Mouse (Mus musculus) lung, embryonic 14.5 days (tissue): ENCODE data around the gene Mgat3. TPM values are rescaled to one million over a fixed set of nuclear protein-coding genes. Genes with fewer than 3 reads are reported as not detected.

Experiments used
- ATAC-seq: fragments of 200-750 bp; cut with Nextera tagmentation; 2 replicates; pipeline ENCODE4 v1.8.0; 2017; ENCODE audit warnings: mild to moderate bottlenecking, moderate TSS enrichment, moderate library complexity; ENCODE audit not compliant: insufficient read depth
- DNase-seq: peaks from one replicate; pipeline ENCODE4 v3.0.0-alpha.2; 2015
- H3K27ac ChIP-seq: fragments of 300-500 bp; sonication (generic); 2 replicates; pipeline ENCODE4 v1.5.1; 2014; ENCODE audit warnings: low read depth, mild to moderate bottlenecking, moderate library complexity
- H3K27me3 ChIP-seq: fragments of 300-500 bp; sonication (generic); 2 replicates; pipeline ENCODE4 v1.6.1; 2014; ENCODE audit warnings: low read length, control low read depth; ENCODE audit not compliant: insufficient read depth
- H3K36me3 ChIP-seq: fragments of 300-500 bp; sonication (generic); 2 replicates; pipeline ENCODE4 v1.6.1; 2014; ENCODE audit warnings: control low read depth; ENCODE audit not compliant: insufficient read depth
- H3K4me1 ChIP-seq: fragments of 300-500 bp; sonication (generic); 2 replicates; pipeline ENCODE4 v1.6.1; 2014; ENCODE audit warnings: antibody characterized with exemption, control low read depth; ENCODE audit not compliant: insufficient read depth
- H3K4me2 ChIP-seq: fragments of 300-500 bp; sonication (generic); 2 replicates; pipeline ENCODE4 v1.6.1; 2014; ENCODE audit warnings: mild to moderate bottlenecking
- H3K4me3 ChIP-seq: fragments of 300-500 bp; sonication (generic); 2 replicates; pipeline ENCODE4 v1.5.1; 2014; ENCODE audit warnings: low read depth, low read length
- H3K9ac ChIP-seq: fragments of 300-500 bp; sonication (generic); 2 replicates; pipeline ENCODE4 v1.6.1; 2014
- H3K9me3 ChIP-seq: fragments of 300-500 bp; sonication (generic); 2 replicates; pipeline ENCODE4 v1.6.1; 2016; ENCODE audit warnings: low read depth, low read length, control low read depth
- CTCF ChIP-seq: IDR thresholded peaks from 2 replicates; pipeline ENCODE4 v1.5.1; 2016; ENCODE audit warnings: antibody characterized with exemption, low read depth
- WGBS: fragments of 180-500 bp; shearing (Covaris S2); extraction: QIAGEN DNeasy Blood & Tissue Kit; methylation state at CpG from one replicate; pipeline ENCODE4 v1.1.7; 2014; 5-methylcytosine and 5-hydroxymethylcytosine counted together
- polyA plus RNA-seq: library from polyadenylated mRNA; unstranded; fragments of >200 nt; fragmentation: Nextera tagmentation; extraction: Ambion mirVana; gene quantifications from 2 replicates; pipeline ENCODE4 v1.2.1, GENCODE M21; 2014

The Mgat3 gene
- polyA plus RNA-seq, 1 experiment from 2014 or later = 7.7 TPM

GRCm38 (mm10) chr15:80258240-80259170 lies 85.0 kb downstream of the Mgat3 start:
- H3K36me3 ChIP-seq = peaks cover 45% of the 10 kb centered on the region
- peaks cover 8% of the 10 kb centered on the region for H3K4me1 ChIP-seq
- no peaks in the 10 kb centered on the region for H3K27me3 ChIP-seq
- peak overlapping the region; percentile 91 for H3K4me3 ChIP-seq
- peak overlapping the region; percentile 94; the same call in 1 of the 2 replicates for H3K4me2 ChIP-seq
- peak overlapping the region; percentile 13; the same call in 1 of the 2 replicates for H3K9ac ChIP-seq
- H3K27ac ChIP-seq = peak overlapping the region; percentile 98
- ATAC-seq (no peak), DNase-seq (no peak)
- 48% methylated on average over 11 of the region's 11 CpGs for WGBS
- no peak for TF ChIP-seq CTCF
- H3K9me3 ChIP-seq = no peaks in the 10 kb centered on the region

DNA sequence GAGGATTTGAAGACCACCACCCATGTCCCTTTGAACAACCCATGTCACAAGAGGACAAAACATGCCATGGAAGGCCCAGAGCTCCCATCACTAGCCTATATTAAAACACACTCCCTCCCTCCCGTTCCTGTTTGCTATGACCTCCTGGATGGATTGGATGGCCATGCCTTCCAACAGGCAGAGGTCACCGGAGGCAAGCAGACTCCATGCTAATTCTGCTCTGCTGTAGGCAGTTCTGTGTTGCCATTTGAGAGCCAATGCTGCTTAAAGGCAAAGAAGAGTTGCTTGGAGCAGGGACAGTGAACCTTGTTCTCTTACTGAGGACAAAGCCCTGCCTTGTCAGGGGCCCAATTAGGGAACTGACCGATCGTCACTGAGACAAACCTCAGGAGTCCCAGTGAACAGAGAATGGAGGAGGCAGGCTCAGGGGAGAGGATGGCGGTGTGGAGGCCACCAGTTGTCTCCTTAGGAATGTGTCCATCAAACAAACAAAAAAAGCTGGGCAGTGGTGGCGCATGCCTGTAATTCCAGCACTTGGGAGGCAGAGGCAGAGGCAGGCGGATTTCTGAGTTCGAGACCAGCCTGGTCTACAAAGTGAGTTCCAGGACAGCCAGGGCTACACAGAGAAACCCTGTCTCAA lies 86.0 kb downstream of the Mgat3 start:
- WGBS = 77% methylated on average over 8 of the region's 8 CpGs
- H3K36me3 ChIP-seq = peaks cover 45% of the 10 kb centered on the region
- TF ChIP-seq CTCF = no peak
- no peak overlapping the region for H3K9ac ChIP-seq
- no peak for ATAC-seq
- H3K27ac ChIP-seq = 0 out of 2 replicates have a peak overlapping the region, but pooled peaks have one; percentile 98
- no peak overlapping the region for H3K4me3 ChIP-seq
- peaks cover 8% of the 10 kb centered on the region for H3K4me1 ChIP-seq
- no peaks in the 10 kb centered on the region for H3K9me3 ChIP-seq
- no peak for DNase-seq
- H3K4me2 ChIP-seq = no peak overlapping the region
- no peaks in the 10 kb centered on the region for H3K27me3 ChIP-seq

GRCm38 (mm10) chr15:80260677-80261076 lies 87.2 kb downstream of the Mgat3 start:
- Histone ChIP-seq H3K27ac (no peak overlapping the region), H3K9ac (no peak overlapping the region), H3K27me3 (no peaks in the 10 kb centered on the region), H3K9me3 (no peaks in the 10 kb centered on the region), H3K36me3 (peaks cover 45% of the 10 kb centered on the region), H3K4me3 (no peak overlapping the region), H3K4me1 (peaks cover 8% of the 10 kb centered on the region), H3K4me2 (no peak overlapping the region)
- peak; percentile 94 for DNase-seq
- TF ChIP-seq CTCF = peak; percentile 97
- 7% methylated on average over 3 of the region's 3 CpGs for WGBS
- ATAC-seq = no peak

DNA sequence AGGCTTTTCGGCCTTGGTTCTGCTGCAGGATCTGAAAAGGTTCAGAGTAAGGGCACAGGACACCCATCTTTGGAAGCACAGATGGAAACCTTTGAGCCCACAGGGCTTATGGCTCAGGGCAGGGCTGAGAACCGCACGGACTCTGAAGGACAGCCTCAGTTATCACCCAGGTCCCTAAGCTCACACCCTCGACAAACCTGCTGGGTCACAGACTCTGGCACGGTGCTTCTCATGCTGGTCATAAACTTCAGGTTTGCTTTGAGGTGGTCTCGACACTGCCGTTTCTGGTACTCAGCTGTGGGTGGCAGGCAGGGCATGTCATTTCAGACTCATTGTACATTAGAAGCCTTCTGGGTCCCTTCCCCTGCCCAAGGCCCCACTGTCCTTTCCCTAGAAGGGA lies 87.6 kb downstream of the Mgat3 start:
- WGBS = 78% methylated on average over 7 of the region's 7 CpGs
- no peak overlapping the region for H3K27ac ChIP-seq
- peaks cover 41% of the 10 kb centered on the region for H3K36me3 ChIP-seq
- H3K4me1 ChIP-seq = peaks cover 8% of the 10 kb centered on the region
- no peaks in the 10 kb centered on the region for H3K9me3 ChIP-seq
- TF ChIP-seq CTCF = no peak
- no peak overlapping the region for H3K9ac ChIP-seq
- H3K4me3 ChIP-seq = no peak overlapping the region
- H3K4me2 ChIP-seq = no peak overlapping the region
- ATAC-seq = no peak
- no peak for DNase-seq
- H3K27me3 ChIP-seq = no peaks in the 10 kb centered on the region

GRCm38 (mm10) chr15:80263610-80264575 lies 90.4 kb downstream of the Mgat3 start, which contains the start of gene Rps19bp1:
Gene Rps19bp1, minus strand, starts transcription at chr15:80264315.
- TF ChIP-seq CTCF = no peak
- peak within 1 kb of the TSS; percentile 83 for H3K4me2 ChIP-seq
- H3K27me3 ChIP-seq = no peaks in the 10 kb centered on the region
- peaks cover 16% of the 10 kb centered on the region for H3K36me3 ChIP-seq
- no peaks in the 10 kb centered on the region for H3K9me3 ChIP-seq
- peak within 1 kb of the TSS; percentile 89 for H3K4me3 ChIP-seq
- WGBS = 2% methylated on average over 66 of the region's 66 CpGs
- ATAC-seq = peak; percentile 92
- peak within 1 kb of the TSS; percentile 84 for H3K9ac ChIP-seq
- peak within 1 kb of the TSS; percentile 46; the same call in 1 of the 2 replicates for H3K27ac ChIP-seq
- peak; percentile 97 for DNase-seq
- no peaks in the 10 kb centered on the region for H3K4me1 ChIP-seq

Other genes with a start within 250 kb of the Mgat3 start
- 2.3 TPM in 2 replicates for gene Cbx7, start 202.6 kb upstream of the Mgat3 start, polyA plus RNA-seq
- gene Pdgfb, start 158.7 kb upstream of the Mgat3 start, polyA plus RNA-seq = 11.6 and 13.0 TPM in 2 replicates
- 14.7 and 14.9 TPM in 2 replicates for gene Syngr1, start 82.4 kb upstream of the Mgat3 start, polyA plus RNA-seq
- 1,315 and 1,365 TPM in 2 replicates for gene Rpl3, start 81.9 kb upstream of the Mgat3 start, polyA plus RNA-seq
- 32.5 and 34.2 TPM in 2 replicates for gene Tab1, start 40.6 kb upstream of the Mgat3 start, polyA plus RNA-seq
- gene Mief1, start 60.3 kb downstream of the Mgat3 start, polyA plus RNA-seq = 31.7 and 32.9 TPM in 2 replicates
- not detected in 2 replicates for gene AC140267.1, start 62.1 kb downstream of the Mgat3 start, polyA plus RNA-seq
- gene Atf4, start 81.5 kb downstream of the Mgat3 start, polyA plus RNA-seq = 115 and 136 TPM in 2 replicates
- gene Rps19bp1, start 90.6 kb downstream of the Mgat3 start, polyA plus RNA-seq = 56.4 and 61.0 TPM in 2 replicates
- not detected in 2 replicates for gene Cacna1i, start 113.5 kb downstream of the Mgat3 start, polyA plus RNA-seq